Mouse (Mus musculus) liver, embryonic 11.5 days (tissue): ENCODE data around the gene Cfap70. TPM values are rescaled to one million over a fixed set of nuclear protein-coding genes. Genes with fewer than 3 reads are reported as not detected.

ENCODE experiments used
- ATAC-seq: fragments of 200-750 bp; cut with Nextera tagmentation; replicated peaks from 2 replicates; pipeline ENCODE4 v1.8.0; 2017; ENCODE audit warnings: moderate number of reproducible peaks, mild to moderate bottlenecking, moderate TSS enrichment, moderate library complexity; ENCODE audit not compliant: low FRiP score
- DNase-seq: peaks from one replicate; pipeline ENCODE4 v3.0.0-alpha.2; 2017; ENCODE audit warnings: low spot score
- H3K27ac ChIP-seq: fragments of 300-500 bp; sonication (generic); 2 replicates; pipeline ENCODE4 v1.5.1; 2014; ENCODE audit warnings: mild to moderate bottlenecking, low read depth, low read length, control low read depth
- H3K27me3 ChIP-seq: fragments of 300-500 bp; sonication (generic); replicated peaks from 2 replicates; pipeline ENCODE4 v1.6.1; 2014; ENCODE audit warnings: low read length, mixed read lengths; ENCODE audit not compliant: control insufficient read depth, insufficient read depth
- H3K36me3 ChIP-seq: fragments of 300-500 bp; sonication (generic); 2 replicates; pipeline ENCODE4 v1.6.1; 2014; ENCODE audit warnings: mild to moderate bottlenecking, low read length, moderate library complexity, mixed read lengths; ENCODE audit not compliant: control insufficient read depth, insufficient read depth
- H3K4me1 ChIP-seq: fragments of 300-500 bp; sonication (generic); replicated peaks from 2 replicates; pipeline ENCODE4 v1.6.1; 2014; ENCODE audit warnings: low read length, mixed read lengths; ENCODE audit not compliant: control insufficient read depth, insufficient read depth
- H3K4me2 ChIP-seq: fragments of 300-500 bp; sonication (generic); 2 replicates; pipeline ENCODE4 v1.6.1; 2014; ENCODE audit warnings: mild to moderate bottlenecking, control low read depth, moderate library complexity
- H3K4me3 ChIP-seq: fragments of 300-500 bp; sonication (generic); 2 replicates; pipeline ENCODE4 v1.5.1; 2014; ENCODE audit warnings: low read depth, low read length, control low read depth
- H3K9ac ChIP-seq: fragments of 300-500 bp; sonication (generic); 2 replicates; pipeline ENCODE4 v1.6.1; 2014; ENCODE audit warnings: low read depth, low read length, control low read depth
- H3K9me3 ChIP-seq: fragments of 300-500 bp; sonication (generic); 2 replicates; pipeline ENCODE4 v1.6.1; 2016; ENCODE audit warnings: low read length, inconsistent platforms, mixed read lengths; ENCODE audit not compliant: control insufficient read depth
- WGBS: fragments of 180-500 bp; shearing (Covaris S2); extraction: QIAGEN DNeasy Blood & Tissue Kit; methylation state at CpG from one replicate; pipeline ENCODE4 v1.1.7; 2014; 5-methylcytosine and 5-hydroxymethylcytosine counted together
- polyA plus RNA-seq: library from polyadenylated mRNA; unstranded; fragments of >200 nt; fragmentation: Nextera tagmentation; extraction: Ambion mirVana; gene quantifications from 2 replicates; pipeline ENCODE4 v1.2.1, GENCODE M21; 2014

Gene Cfap70
- polyA plus RNA-seq, 1 experiment from 2014 or later = not detected

DNA sequence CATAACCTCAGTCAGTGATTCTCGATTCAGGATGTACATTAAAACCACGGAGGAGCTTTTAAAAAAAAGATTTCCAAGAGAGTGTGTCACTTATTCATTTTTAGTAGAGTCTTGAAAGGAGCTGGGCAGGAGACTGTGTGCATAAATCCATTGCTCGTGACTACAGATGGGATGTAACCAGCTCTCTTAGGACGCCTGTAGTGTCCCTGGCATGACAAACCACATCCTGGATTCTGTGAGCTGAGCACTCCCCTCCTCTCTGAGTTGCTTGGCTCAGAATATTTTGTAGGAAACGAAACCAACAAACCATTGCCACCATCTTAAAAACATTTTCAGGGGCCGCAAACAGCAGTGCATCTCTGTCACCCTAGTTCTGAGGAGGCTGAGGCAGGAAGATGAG, 15.1 kb downstream of the Cfap70 start:
- WGBS = 54% methylated on average over 6 of the region's 6 CpGs
- Histone ChIP-seq H3K9me3 (no peaks in the 10 kb centered on the region), H3K27me3 (no peaks in the 10 kb centered on the region), H3K4me3 (no peak overlapping the region), H3K4me2 (no peak overlapping the region), H3K9ac (no peak overlapping the region), H3K4me1 (no peaks in the 10 kb centered on the region), H3K36me3 (no peaks in the 10 kb centered on the region), H3K27ac (no peak overlapping the region)
- DNase-seq (no peak), ATAC-seq (no peak)

- WGBS = 81% methylated on average over 4 of the region's 4 CpGs
- Histone ChIP-seq H3K4me3 (no peak overlapping the region), H3K36me3 (no peaks in the 10 kb centered on the region), H3K9ac (no peak overlapping the region), H3K27me3 (no peaks in the 10 kb centered on the region), H3K4me1 (no peaks in the 10 kb centered on the region), H3K4me2 (no peak overlapping the region), H3K9me3 (no peaks in the 10 kb centered on the region), H3K27ac (no peak overlapping the region)
- DNase-seq (no peak), ATAC-seq (no peak)
These were observed 19.6 kb downstream of the Cfap70 start for GRCm38 (mm10) chr14:20432420-20432819.

GRCm38 (mm10) chr14:20431726-20432125, 20.3 kb downstream of the Cfap70 start:
- H3K27me3 ChIP-seq = no peaks in the 10 kb centered on the region
- no peak overlapping the region for H3K27ac ChIP-seq
- H3K4me3 ChIP-seq = no peak overlapping the region
- no peak overlapping the region for H3K9ac ChIP-seq
- no peaks in the 10 kb centered on the region for H3K4me1 ChIP-seq
- H3K4me2 ChIP-seq = no peak overlapping the region
- 69% methylated on average over 6 of the region's 6 CpGs for WGBS
- DNase-seq (no peak), ATAC-seq (no peak)
- no peaks in the 10 kb centered on the region for H3K36me3 ChIP-seq
- H3K9me3 ChIP-seq = no peaks in the 10 kb centered on the region

- H3K27ac ChIP-seq = no peak overlapping the region
- DNase-seq (no peak), ATAC-seq (no peak)
- no peaks in the 10 kb centered on the region for H3K4me1 ChIP-seq
- H3K9me3 ChIP-seq = no peaks in the 10 kb centered on the region
- no peak overlapping the region for H3K9ac ChIP-seq
- no peak overlapping the region for H3K4me3 ChIP-seq
- no peaks in the 10 kb centered on the region for H3K27me3 ChIP-seq
- WGBS = 49% methylated on average over 1 of the region's 1 CpGs
- H3K4me2 ChIP-seq = no peak overlapping the region
- no peaks in the 10 kb centered on the region for H3K36me3 ChIP-seq
These were observed 22.2 kb downstream of the Cfap70 start for GRCm38 (mm10) chr14:20429833-20430232.

DNA sequence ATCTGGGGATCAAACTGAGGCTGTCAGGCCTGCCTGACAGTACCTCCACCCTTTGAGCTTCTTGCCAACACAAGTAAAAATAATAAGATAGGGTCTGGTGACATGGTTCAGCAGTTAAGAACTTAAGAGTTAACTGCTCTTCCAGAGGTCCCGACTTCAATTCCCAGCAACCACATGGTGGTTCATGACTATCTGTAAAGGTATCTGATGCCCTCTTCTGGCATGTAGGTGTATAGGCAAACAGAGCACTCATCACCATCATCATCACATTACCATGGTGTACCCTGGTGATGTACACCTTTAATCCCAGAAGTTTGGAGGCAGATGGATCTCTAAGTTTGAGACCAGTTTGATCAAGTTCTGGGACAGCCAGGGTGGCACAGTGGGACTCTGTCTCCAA, 23.4 kb downstream of the Cfap70 start:
- WGBS = 31% methylated on average over 1 of the region's 1 CpGs
- no peak overlapping the region for H3K4me2 ChIP-seq

GRCm38 (mm10) chr14:20423046-20423445, 29.0 kb downstream of the Cfap70 start:
- DNase-seq (no peak), ATAC-seq (no peak)
- Histone ChIP-seq H3K27me3 (no peaks in the 10 kb centered on the region), H3K4me3 (no peak overlapping the region), H3K27ac (no peak overlapping the region), H3K36me3 (no peaks in the 10 kb centered on the region), H3K4me2 (no peak overlapping the region), H3K4me1 (no peaks in the 10 kb centered on the region), H3K9ac (no peak overlapping the region), H3K9me3 (no peaks in the 10 kb centered on the region)
- 89% methylated on average over 6 of the region's 6 CpGs for WGBS

More for the DNA sequence above, 23.4 kb downstream of the Cfap70 start:
- no peaks in the 10 kb centered on the region for H3K27me3 ChIP-seq
- no peaks in the 10 kb centered on the region for H3K9me3 ChIP-seq
- H3K4me1 ChIP-seq = no peaks in the 10 kb centered on the region
- no peak overlapping the region for H3K9ac ChIP-seq
- H3K4me3 ChIP-seq = no peak overlapping the region
- no peak for ATAC-seq
- H3K36me3 ChIP-seq = no peaks in the 10 kb centered on the region
- H3K27ac ChIP-seq = no peak overlapping the region
- no peak for DNase-seq

DNA sequence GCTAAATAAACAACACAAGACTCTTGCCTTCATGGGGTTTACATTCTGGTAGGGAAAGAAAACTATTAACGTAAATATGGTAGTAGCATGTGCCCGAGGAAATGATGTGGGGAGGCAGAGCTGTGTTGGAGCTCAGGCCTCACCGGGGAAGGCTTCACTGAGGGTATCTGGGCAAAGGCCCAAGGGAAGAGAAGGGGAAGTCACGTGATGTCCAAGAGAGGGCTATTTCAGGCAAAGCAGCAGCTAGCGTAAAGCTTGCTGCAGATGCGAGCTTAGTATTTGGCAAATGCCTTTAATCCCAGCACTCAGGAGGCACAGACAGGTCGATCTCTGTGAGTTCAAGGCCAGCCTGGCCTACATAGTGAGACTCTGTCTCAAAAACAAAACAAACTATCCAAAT, 29.8 kb downstream of the Cfap70 start:
- H3K36me3 ChIP-seq = no peaks in the 10 kb centered on the region
- H3K4me2 ChIP-seq = no peak overlapping the region
- WGBS = 63% methylated on average over 7 of the region's 7 CpGs
- no peaks in the 10 kb centered on the region for H3K27me3 ChIP-seq
- H3K4me3 ChIP-seq = no peak overlapping the region
- H3K9ac ChIP-seq = no peak overlapping the region
- H3K9me3 ChIP-seq = no peaks in the 10 kb centered on the region
- no peaks in the 10 kb centered on the region for H3K4me1 ChIP-seq
- DNase-seq = no peak
- no peak overlapping the region for H3K27ac ChIP-seq
- no peak for ATAC-seq

- Histone ChIP-seq H3K4me3 (no peak overlapping the region), H3K9ac (no peak overlapping the region), H3K27ac (no peak overlapping the region), H3K27me3 (no peaks in the 10 kb centered on the region), H3K9me3 (no peaks in the 10 kb centered on the region), H3K4me2 (no peak overlapping the region), H3K4me1 (no peaks in the 10 kb centered on the region), H3K36me3 (no peaks in the 10 kb centered on the region)
- 50% methylated on average over 1 of the region's 1 CpGs for WGBS
- DNase-seq = no peak
- no peak; the same call in 1 of the 2 replicates for ATAC-seq
These were observed 52.0 kb downstream of the Cfap70 start for GRCm38 (mm10) chr14:20400071-20400470.

DNA sequence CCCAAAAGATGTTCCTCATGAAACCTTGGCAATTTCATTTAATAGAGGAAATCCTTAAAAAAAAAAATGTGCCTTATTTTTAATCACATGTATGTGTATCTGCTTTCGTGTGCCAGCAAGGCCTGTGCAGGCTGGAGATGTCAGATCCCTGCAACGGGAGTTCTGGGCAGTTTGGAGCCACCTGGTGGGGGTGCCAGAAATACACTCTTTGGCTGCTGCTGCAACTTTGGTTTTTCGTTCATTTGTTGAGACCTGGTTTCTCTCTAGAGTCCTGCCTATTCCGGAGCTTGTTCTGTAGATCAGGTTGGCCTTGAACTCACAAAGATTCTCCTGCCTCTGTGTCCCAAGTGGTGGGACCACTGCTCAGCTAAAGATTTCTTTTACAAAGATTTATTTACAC, 53.2 kb downstream of the Cfap70 start:
- no peak for ATAC-seq
- Histone ChIP-seq H3K9ac (no peak overlapping the region), H3K9me3 (no peaks in the 10 kb centered on the region), H3K27me3 (no peaks in the 10 kb centered on the region), H3K36me3 (no peaks in the 10 kb centered on the region), H3K4me2 (no peak overlapping the region), H3K27ac (no peak overlapping the region), H3K4me1 (peaks cover 3% of the 10 kb centered on the region; the same call in 1 of the 2 replicates), H3K4me3 (no peak overlapping the region)
- no peak for DNase-seq
- WGBS = 49% methylated on average over 4 of the region's 4 CpGs
